Mouse (Mus musculus) cerebellum, postnatal 14 days (tissue): ENCODE measurements around the gene Cacna2d2.

Experiments used
- DNase-seq, 2 experiments: peaks; one replicate each; pipeline ENCODE4 v3.0.0; 2021; ENCODE audit warnings: mixed read lengths in 2 of 2

Cacna2d2 gene

GRCm38 (mm10) chr9:107409449-107409848 lies 10.0 kb downstream of the Cacna2d2 start:
- DNase-seq = no peak

- DNase-seq = no peak
These were observed 17.7 kb downstream of the Cacna2d2 start for GRCm38 (mm10) chr9:107417106-107417505.

- DNase-seq = peak; percentile 55 to 57
These were observed 20.3 kb downstream of the Cacna2d2 start for GRCm38 (mm10) chr9:107419491-107420244.

- DNase-seq = peak; percentile 37 to 44
These were observed 21.5 kb downstream of the Cacna2d2 start for GRCm38 (mm10) chr9:107420898-107421297.

- DNase-seq = no peak
These were observed 23.5 kb downstream of the Cacna2d2 start for GRCm38 (mm10) chr9:107422878-107423277.

- DNase-seq = peak; percentile 59 to 63
These were observed 25.2 kb downstream of the Cacna2d2 start for GRCm38 (mm10) chr9:107424485-107425175.

- peak; percentile 73 to 74 for DNase-seq
These were observed 28.5 kb downstream of the Cacna2d2 start for GRCm38 (mm10) chr9:107427876-107428275.

GRCm38 (mm10) chr9:107428451-107429186 lies 29.2 kb downstream of the Cacna2d2 start:
- DNase-seq = peak in 1 of 2 experiments; percentile 47

- DNase-seq = no peak
These were observed 31.0 kb downstream of the Cacna2d2 start for GRCm38 (mm10) chr9:107430445-107430844.

GRCm38 (mm10) chr9:107432546-107432945 lies 33.1 kb downstream of the Cacna2d2 start:
- no peak for DNase-seq

- DNase-seq = no peak
These were observed 35.4 kb downstream of the Cacna2d2 start for GRCm38 (mm10) chr9:107434851-107435250.

GRCm38 (mm10) chr9:107435285-107435684 lies 35.9 kb downstream of the Cacna2d2 start:
- DNase-seq = peak; percentile 31 to 35

- DNase-seq = no peak
These were observed 43.5 kb downstream of the Cacna2d2 start for GRCm38 (mm10) chr9:107442891-107443290.

GRCm38 (mm10) chr9:107443324-107443723 lies 43.9 kb downstream of the Cacna2d2 start:
- DNase-seq = no peak

- no peak for DNase-seq
These were observed 45.6 kb downstream of the Cacna2d2 start for GRCm38 (mm10) chr9:107445011-107445471.

GRCm38 (mm10) chr9:107448805-107449517 lies 49.5 kb downstream of the Cacna2d2 start:
- peak in 1 of 2 experiments; percentile 47 for DNase-seq

- no peak for DNase-seq
These were observed 52.0 kb downstream of the Cacna2d2 start for GRCm38 (mm10) chr9:107451400-107451799.

GRCm38 (mm10) chr9:107451891-107452521 lies 52.6 kb downstream of the Cacna2d2 start:
- DNase-seq = no peak

- DNase-seq = peak; percentile 50 to 75
These were observed 53.1 kb downstream of the Cacna2d2 start for GRCm38 (mm10) chr9:107452552-107452951.

GRCm38 (mm10) chr9:107453151-107453550 lies 53.7 kb downstream of the Cacna2d2 start:
- no peak for DNase-seq

GRCm38 (mm10) chr9:107456667-107457066 lies 57.3 kb downstream of the Cacna2d2 start:
- DNase-seq = peak; percentile 54 to 68

GRCm38 (mm10) chr9:107462907-107463306 lies 63.5 kb downstream of the Cacna2d2 start:
- DNase-seq = no peak
